Mouse (Mus musculus) hindbrain, postnatal 0 days (tissue): ENCODE results near the gene Lgals3. TPM values are rescaled to one million over a fixed set of nuclear protein-coding genes. Genes with fewer than 3 reads are reported as not detected.
"Not testable (repeated sequence)": the region's sequence is repeated elsewhere in the genome, so short reads cannot be mapped to it uniquely, and the experiment has no call there.

Experiments
- ATAC-seq: fragments of 200-750 bp; cut with Nextera tagmentation; 2 replicates; pipeline ENCODE4 v1.8.0; 2017; ENCODE audit warnings: mild to moderate bottlenecking, moderate TSS enrichment, moderate library complexity
- DNase-seq: peaks from one replicate; pipeline ENCODE4 v3.0.0-alpha.2; 2015; ENCODE audit warnings: low spot score
- H3K27ac ChIP-seq: fragments of 300-500 bp; sonication (generic); 2 replicates; pipeline ENCODE4 v1.5.1; 2014; ENCODE audit warnings: mild to moderate bottlenecking
- H3K27me3 ChIP-seq: fragments of 300-500 bp; sonication (generic); 2 replicates; pipeline ENCODE4 v1.6.1; 2014; ENCODE audit warnings: low read length, mixed read lengths; ENCODE audit not compliant: insufficient read depth
- H3K36me3 ChIP-seq: fragments of 300-500 bp; sonication (generic); 2 replicates; pipeline ENCODE4 v1.6.1; 2014; ENCODE audit warnings: low read length, mixed read lengths; ENCODE audit not compliant: insufficient read depth
- H3K4me1 ChIP-seq: fragments of 300-500 bp; sonication (generic); 2 replicates; pipeline ENCODE4 v1.6.1; 2014; ENCODE audit warnings: antibody characterized with exemption, low read length, mixed read lengths; ENCODE audit not compliant: insufficient read depth
- H3K4me2 ChIP-seq: fragments of 300-500 bp; sonication (generic); 2 replicates; pipeline ENCODE4 v1.6.1; 2014; ENCODE audit warnings: low read depth, mild to moderate bottlenecking, low read length, moderate library complexity, mixed read lengths
- H3K4me3 ChIP-seq: fragments of 300-500 bp; sonication (generic); 2 replicates; pipeline ENCODE4 v1.5.1; 2014; ENCODE audit warnings: low read length
- H3K9ac ChIP-seq: fragments of 300-500 bp; sonication (generic); replicated peaks from 2 replicates; pipeline ENCODE4 v1.6.1; 2014; ENCODE audit warnings: mild to moderate bottlenecking, low read length, moderate library complexity, mixed read lengths
- H3K9me3 ChIP-seq: fragments of 300-500 bp; sonication (generic); 2 replicates; pipeline ENCODE4 v1.6.1; 2016; ENCODE audit warnings: low read length, mixed read lengths
- CTCF ChIP-seq: IDR thresholded peaks from 2 replicates; pipeline ENCODE4 v1.5.1; 2016; ENCODE audit warnings: antibody characterized with exemption, control low read depth, low read depth
- WGBS: fragments of 180-500 bp; shearing (Covaris S2); extraction: QIAGEN DNeasy Blood & Tissue Kit; methylation state at CpG from one replicate; pipeline ENCODE4 v1.1.7; 2014; 5-methylcytosine and 5-hydroxymethylcytosine counted together
- polyA plus RNA-seq: library from polyadenylated mRNA; unstranded; fragments of >200 nt; fragmentation: Nextera tagmentation; extraction: Ambion mirVana; gene quantifications from 2 replicates; pipeline ENCODE4 v1.2.1, GENCODE M21; 2015
- total RNA-seq: library from RNA; depleted of rRNA; stranded (reverse); fragments of >200 nt; gene quantifications from 2 replicates; pipeline ENCODE4 v1.2.3, GENCODE M21; 2014; rRNA removed

Gene Lgals3
- 2.1 and 9.1 TPM in 2 replicates for total RNA-seq
- polyA plus RNA-seq, result 6.6 and 8.2 TPM in 2 replicates

DNA sequence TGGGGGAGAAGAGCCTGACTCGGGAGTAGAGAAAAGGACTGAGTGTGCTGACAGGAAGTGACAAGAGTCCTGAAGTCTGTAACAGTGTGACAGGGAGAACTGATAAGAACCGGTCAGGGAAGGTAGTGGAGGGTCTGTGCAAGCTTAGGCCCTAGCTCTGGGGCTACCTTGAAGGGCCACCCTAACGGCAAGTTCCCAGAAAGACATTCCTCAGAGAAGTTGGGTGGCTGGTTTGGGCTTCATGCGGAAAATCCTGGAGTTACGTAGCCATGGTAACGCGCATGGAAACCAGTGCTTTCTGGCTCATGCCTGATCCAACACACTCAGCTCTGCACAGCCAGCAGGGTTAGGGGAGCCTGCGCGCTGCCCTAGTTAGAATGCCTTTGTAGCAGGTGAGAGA is at the start of gene Lgals3:
Gene Lgals3 (plus strand): TSS at position 291 of the 400 bp plus-strand sequence.
- Histone ChIP-seq H3K27ac (peak within 1 kb of the TSS; percentile 74), H3K9ac (0 out of 2 replicates have a peak within 1 kb of the TSS, but pooled peaks have one; percentile 14), H3K36me3 (no peaks in the 10 kb centered on the region), H3K9me3 (no peaks in the 10 kb centered on the region), H3K4me2 (peak within 1 kb of the TSS; percentile 34), H3K4me3 (no peak within 1 kb of the TSS), H3K4me1 (peaks cover 8% of the 10 kb centered on the region; the same call in 1 of the 2 replicates), H3K27me3 (no peaks in the 10 kb centered on the region)
- no peak for TF ChIP-seq CTCF
- ATAC-seq (peak; percentile 92), DNase-seq (peak; percentile 90)
- WGBS, result 18% methylated on average over 9 of the region's 9 CpGs

DNA sequence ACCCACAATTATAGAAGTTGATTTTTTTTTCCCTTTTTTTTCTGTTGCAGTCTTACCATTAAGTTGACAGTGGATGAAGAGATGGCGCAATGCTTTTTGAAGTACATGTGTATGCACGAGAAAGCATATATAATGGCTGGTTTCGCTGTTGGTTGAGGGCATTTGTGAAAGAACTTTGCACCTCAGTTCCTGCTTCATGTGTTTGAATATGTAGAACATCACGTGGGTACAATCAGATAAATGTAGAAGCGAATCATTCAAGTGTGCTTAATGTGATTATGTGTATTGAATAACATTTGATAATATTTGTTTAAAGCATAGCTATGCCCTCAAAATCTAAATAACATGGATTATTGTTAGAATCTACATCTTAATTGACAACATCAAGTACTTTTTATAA is 48.2 kb upstream of the Lgals3 start:
- H3K4me2 ChIP-seq, result no peak overlapping the region
- H3K27me3 ChIP-seq, result no peaks in the 10 kb centered on the region
- no peak for ATAC-seq
- DNase-seq, result no peak
- TF ChIP-seq CTCF, result no peak
- H3K27ac ChIP-seq, result no peak overlapping the region
- H3K9ac ChIP-seq, result no peak overlapping the region
- no peak overlapping the region for H3K4me3 ChIP-seq
- no peaks in the 10 kb centered on the region for H3K9me3 ChIP-seq
- H3K4me1 ChIP-seq, result no peaks in the 10 kb centered on the region
- H3K36me3 ChIP-seq, result no peaks in the 10 kb centered on the region
- 93% methylated on average over 5 of the region's 5 CpGs for WGBS

DNA sequence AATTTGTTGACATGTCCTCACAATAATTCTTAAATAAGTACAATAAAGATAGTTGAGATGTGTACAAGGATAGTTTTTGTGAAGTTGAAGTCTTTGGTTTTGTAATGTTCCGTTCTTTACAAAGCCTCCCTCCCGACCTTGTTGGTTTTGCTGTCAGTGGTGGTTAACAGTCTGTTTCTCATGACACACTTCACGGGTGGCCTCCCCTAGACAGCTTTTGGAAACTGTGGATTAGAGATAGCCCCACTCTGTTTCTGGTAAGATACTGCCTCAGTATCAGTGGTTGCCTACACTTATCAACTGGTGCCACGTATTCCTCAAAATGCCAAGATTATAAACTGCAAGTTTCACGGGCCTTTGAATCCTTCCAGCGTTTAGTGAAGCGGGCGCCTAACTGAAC is 46.0 kb upstream of the Lgals3 start:
- H3K27me3 ChIP-seq, H3K9me3 ChIP-seq, H3K4me2 ChIP-seq, DNase-seq, H3K27ac ChIP-seq, H3K9ac ChIP-seq, H3K4me3 ChIP-seq, H3K4me1 ChIP-seq, ATAC-seq, H3K36me3 ChIP-seq: not testable (repeated sequence)
- 95% methylated on average over 6 of the region's 8 CpGs for WGBS

DNA sequence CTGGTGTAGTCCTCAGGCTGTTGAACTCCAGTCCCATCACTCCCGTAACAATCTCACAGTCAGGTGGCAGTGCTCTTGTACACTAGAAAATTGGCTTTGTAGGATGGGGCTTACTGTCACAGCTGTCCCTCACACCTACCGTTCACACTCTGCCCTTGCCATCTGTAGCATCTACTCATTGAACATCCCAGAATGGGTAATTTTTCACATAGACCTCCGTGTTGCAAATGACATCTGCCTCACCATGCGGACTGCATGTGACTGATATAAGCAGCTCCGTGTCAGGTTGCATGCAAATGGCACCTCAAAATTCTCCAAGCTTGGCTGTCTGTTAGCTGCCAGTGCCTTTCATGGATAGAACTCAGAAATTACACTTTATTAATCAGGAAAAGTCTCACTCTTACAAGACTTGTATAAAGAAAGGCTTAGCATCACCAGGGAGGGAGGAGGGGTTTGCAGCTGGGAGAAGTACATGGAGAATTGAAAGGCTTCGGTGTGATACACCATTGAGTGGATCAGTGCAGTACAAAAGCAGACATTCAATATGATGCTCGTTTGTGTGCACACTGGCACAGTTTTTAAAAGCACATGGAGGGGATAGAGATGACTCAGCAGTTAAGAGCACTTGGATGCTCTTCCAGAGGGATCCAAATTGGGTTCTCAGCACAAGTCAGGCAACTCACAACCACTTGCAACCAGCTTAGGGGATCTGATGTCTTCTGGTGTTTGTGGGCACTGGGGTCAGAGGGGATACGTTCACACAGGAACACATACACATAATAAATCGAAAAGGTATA is 41.4 kb upstream of the Lgals3 start:
- Histone ChIP-seq H3K4me3 (no peak overlapping the region), H3K36me3 (no peaks in the 10 kb centered on the region), H3K9me3 (no peaks in the 10 kb centered on the region), H3K4me2 (no peak overlapping the region), H3K27ac (no peak overlapping the region), H3K9ac (no peak overlapping the region), H3K4me1 (no peaks in the 10 kb centered on the region), H3K27me3 (no peaks in the 10 kb centered on the region)
- no peak for TF ChIP-seq CTCF
- ATAC-seq, result no peak
- DNase-seq, result no peak
- WGBS, result 78% methylated on average over 9 of the region's 9 CpGs

DNA sequence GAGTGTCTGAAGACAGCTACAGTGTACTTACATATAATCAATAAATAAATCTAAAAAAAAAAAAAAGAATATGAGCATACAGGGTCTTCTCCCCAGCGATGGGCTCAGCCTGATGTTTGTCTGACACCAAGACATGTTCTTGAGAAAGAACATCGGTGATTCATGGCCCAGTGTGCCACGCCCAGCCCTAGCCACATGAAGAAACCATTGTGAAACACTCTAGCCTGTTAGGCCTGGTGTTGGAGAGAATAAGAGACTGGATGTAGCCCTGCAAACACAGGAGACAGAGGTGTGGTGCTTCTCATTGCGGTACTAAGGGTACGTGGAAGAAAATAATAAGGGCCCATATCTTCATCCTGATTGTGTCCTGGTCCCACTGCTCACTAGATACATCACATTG is 40.2 kb upstream of the Lgals3 start:
- ATAC-seq, result no peak
- 97% methylated on average over 5 of the region's 5 CpGs for WGBS
- Histone ChIP-seq H3K36me3 (no peaks in the 10 kb centered on the region), H3K9ac (no peak overlapping the region), H3K4me1 (no peaks in the 10 kb centered on the region), H3K9me3 (no peaks in the 10 kb centered on the region), H3K27me3 (no peaks in the 10 kb centered on the region), H3K4me2 (no peak overlapping the region), H3K27ac (no peak overlapping the region), H3K4me3 (no peak overlapping the region)
- DNase-seq, result no peak
- TF ChIP-seq CTCF, result no peak

DNA sequence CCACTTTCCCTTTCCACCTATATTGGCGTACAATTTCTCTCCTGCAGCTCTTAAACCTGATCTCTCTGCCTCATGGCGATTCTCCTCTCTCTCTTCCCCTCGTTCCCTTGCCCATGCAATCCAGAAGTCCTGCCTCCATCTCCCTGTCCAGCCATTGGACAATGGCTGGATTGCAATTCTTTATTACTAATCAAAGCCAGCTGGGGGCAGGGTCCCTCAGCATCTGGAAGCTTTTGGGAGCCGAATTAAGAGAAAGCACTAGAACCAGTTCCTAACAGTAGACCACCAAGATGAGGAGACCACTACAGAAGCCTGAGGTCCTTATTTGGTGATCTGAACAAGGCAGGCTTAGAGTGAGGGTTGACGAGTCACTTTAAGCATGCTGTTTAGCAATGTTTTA is 35.6 kb upstream of the Lgals3 start:
- H3K4me1 ChIP-seq, result no peaks in the 10 kb centered on the region
- WGBS, result 70% methylated on average over 5 of the region's 5 CpGs
- H3K4me3 ChIP-seq, result no peak overlapping the region
- no peaks in the 10 kb centered on the region for H3K36me3 ChIP-seq
- no peak overlapping the region for H3K4me2 ChIP-seq
- no peak for DNase-seq
- no peak for ATAC-seq
- H3K9me3 ChIP-seq, result no peaks in the 10 kb centered on the region
- no peak for TF ChIP-seq CTCF
- no peak overlapping the region for H3K27ac ChIP-seq
- no peak overlapping the region for H3K9ac ChIP-seq
- no peaks in the 10 kb centered on the region for H3K27me3 ChIP-seq

DNA sequence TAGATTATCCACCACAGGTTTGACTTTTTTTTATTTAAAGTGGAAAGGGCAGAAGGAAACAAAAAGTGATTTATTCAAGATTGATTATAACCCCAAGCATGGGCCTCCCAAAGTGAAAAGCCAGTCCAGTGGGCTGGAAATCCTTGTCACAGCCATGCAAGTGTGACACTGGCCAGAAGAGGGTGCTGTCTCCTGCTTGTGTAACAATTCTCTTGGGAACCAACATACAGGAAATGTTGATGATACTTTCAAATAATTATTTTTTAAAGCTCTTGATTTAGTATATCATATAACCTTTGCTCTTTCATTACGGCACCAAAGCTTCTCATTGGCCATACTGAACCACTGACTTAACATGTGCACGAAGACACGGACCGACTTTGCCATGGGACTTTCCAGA is 32.7 kb upstream of the Lgals3 start:
- Histone ChIP-seq H3K4me2 (no peak overlapping the region), H3K36me3 (no peaks in the 10 kb centered on the region), H3K9me3 (no peaks in the 10 kb centered on the region), H3K9ac (no peak overlapping the region), H3K27ac (no peak overlapping the region), H3K27me3 (no peaks in the 10 kb centered on the region), H3K4me1 (no peaks in the 10 kb centered on the region), H3K4me3 (no peak overlapping the region)
- peak; percentile 86 for TF ChIP-seq CTCF
- ATAC-seq, result no peak
- peak; percentile 76 for DNase-seq
- 82% methylated on average over 4 of the region's 4 CpGs for WGBS
